Mouse (Mus musculus) MEL-GATA-1-ER (cell line): ENCODE data around the gene Gm11444.

Source experiments
- DNase-seq: peaks from one replicate; pipeline ENCODE4 v3.0.0-alpha.2; 2012; ENCODE audit warnings: low read depth; ENCODE audit errors: extremely low read depth

Gene Gm11444

GRCm38 (mm10) chr11:85864363-85864762 is 14.2 kb upstream of the Gm11444 start:
- DNase-seq, result peak; percentile 22

- no peak for DNase-seq
Measured at GRCm38 (mm10) chr11:85857997-85858698, 8.0 kb upstream of the Gm11444 start.

- peak; percentile 27 for DNase-seq
Measured at GRCm38 (mm10) chr11:85850758-85851157, 625 bp upstream of the Gm11444 start.

DNA sequence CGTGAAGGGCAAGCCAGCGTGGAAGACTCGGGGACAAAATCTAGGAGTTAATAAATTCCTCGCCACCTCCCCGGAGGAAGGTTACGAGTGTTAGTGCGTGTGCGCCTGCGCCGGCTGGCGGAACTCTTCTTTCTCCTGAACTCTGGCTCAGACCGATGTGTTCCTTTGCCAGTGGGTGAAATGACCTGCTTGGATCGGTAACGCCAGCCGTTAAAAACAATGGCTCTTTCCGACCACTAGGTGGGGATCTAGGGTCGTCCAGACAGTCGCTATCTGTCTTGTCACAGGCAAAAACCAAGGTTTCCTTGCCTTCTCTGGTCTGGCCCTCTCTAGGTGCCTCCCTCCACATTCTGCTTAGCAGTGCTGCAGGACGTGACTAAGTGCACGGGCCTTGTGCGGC is 1.1 kb downstream of the Gm11444 start:
- peak; percentile 93 for DNase-seq

- DNase-seq, result no peak
Measured at GRCm38 (mm10) chr11:85846509-85846908, 3.6 kb downstream of the Gm11444 start.

- no peak for DNase-seq
Measured at GRCm38 (mm10) chr11:85845921-85846320, 4.2 kb downstream of the Gm11444 start.

- no peak for DNase-seq
Measured at GRCm38 (mm10) chr11:85844971-85845370, 5.2 kb downstream of the Gm11444 start.

GRCm38 (mm10) chr11:85844144-85844965 is 5.8 kb downstream of the Gm11444 start:
- DNase-seq, result peak; percentile 56

DNA sequence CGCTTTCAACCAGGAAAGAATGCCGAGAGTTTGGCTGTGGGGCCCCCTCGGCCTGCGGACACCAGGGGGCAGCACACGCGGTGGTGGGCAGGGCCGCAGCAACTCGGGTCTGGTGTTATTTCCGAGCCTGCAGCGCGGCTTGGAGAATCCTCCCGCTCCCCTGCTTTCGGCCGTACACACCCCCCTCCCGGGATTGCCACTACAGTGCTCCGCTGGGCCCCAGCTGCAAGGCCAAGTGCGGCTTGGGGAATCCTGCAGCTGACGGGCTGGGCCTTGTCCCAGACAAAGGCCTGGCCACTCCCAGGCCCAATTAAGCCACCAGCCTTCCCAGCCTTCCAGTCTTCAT is 6.8 kb downstream of the Gm11444 start:
- DNase-seq, result peak; percentile 65

DNA sequence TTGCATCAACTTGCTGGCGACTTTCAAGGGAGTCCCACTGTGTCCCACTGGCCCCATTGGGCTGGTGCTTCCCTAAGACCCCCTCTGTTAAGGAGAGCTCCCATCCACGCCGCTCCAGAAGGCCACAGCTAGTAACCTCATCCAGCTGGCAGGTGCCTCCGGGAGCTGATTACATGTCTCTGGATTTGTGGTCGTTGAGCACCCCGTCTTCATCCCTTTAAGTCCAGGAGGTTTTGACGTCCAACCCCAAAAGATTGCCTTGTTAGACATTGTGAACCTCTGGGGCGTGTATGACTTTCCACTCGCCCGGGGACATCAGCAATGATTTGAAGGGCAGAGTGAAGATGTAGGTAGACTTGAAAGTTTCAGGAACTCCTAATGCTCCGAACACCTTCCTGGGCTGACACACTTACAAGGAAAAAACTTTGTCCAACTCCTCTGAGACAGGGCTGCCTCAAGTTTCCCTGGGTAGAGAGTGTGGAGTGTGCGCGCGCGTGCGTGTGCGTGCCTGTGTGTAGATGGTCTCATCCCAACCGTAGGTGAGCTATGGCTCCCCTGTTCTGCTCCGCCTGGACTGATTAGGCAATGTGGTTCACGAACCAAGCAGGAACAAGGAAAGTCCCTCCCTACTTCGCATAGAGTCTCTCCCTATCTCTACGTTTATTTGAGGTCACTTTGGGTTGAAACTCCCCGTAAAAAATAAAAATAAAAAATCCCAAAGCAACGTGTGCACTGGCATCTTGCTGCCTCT is 7.4 kb downstream of the Gm11444 start:
- DNase-seq, result no peak

GRCm38 (mm10) chr11:85841980-85842379 is 8.2 kb downstream of the Gm11444 start:
- peak; percentile 27 for DNase-seq

DNA sequence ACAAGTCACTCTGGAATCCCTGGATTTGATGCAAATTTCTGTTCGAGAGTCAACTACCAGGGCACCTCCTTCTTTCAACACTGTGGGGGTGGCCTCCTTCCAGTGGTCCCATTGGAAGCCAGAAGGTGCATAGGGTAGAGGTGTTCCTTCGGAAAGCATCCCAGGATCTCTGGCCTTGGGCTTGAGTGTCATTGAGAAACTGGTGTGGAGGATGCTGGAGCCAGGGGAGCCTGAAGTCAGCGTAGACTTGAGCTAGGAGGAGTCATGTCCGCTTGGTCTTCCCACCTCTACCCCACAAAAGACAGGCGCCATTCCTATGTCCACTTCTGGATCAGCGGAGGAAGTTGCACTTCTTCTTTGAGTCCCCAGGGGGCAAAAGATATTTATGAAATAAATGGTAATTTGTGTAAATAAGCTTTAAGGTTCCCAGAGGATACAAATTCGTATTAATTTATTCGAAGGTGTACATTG is 8.9 kb downstream of the Gm11444 start:
- peak; percentile 28 for DNase-seq

DNA sequence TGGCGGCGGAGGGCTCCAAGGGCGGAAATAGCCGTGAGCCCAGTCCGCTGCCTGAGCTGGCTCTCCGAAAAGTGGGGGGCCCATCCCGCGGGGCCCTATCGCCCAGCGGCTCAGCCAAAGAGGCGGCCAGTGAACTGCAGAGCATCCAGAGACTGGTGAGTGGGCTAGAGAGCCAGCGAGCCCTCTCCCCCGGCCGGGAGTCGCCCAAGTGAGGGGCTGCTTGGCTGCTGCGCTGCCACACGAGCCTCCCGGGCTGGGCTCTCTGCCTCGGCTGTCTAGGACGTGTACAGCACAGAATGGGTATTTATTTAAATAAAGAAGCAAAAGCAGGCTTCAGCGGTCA is 9.4 kb downstream of the Gm11444 start:
- DNase-seq, result no peak

DNA sequence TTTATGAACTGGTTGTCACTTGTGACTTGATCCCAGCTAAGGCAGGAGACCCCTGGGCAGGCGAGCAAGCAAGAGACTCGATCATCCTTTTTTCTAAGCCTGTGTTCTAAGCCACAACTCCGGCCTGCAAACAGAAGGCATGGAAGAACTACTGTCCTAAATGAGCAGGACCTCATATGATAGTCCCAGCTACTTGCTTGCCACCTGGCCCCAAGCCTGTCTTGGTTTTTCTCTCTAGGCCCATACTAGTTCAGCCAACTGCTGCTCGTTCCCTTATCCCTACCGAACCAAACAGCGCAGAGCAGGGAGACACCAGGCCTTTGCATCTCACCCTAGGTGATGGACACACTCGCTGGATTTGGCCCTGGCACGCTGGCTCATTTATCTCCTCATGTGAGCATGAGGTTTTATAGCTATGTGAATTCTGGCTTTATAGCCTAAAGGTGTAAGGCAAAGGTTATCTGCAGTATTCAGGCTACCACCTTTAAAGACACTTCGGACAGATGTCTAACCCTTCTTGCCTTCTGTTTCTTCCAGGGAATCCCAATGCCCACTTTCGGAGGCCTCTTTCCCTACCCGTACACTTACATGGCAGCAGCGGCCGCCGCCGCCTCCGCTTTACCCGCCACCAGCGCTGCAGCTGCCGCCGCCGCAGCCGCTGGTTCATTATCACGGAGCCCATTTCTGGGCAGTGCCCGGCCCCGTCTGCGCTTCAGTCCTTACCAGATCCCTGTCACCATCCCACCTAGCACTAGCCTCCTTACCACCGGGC is 9.9 kb downstream of the Gm11444 start:
- DNase-seq, result no peak

- no peak for DNase-seq
Measured at GRCm38 (mm10) chr11:85839258-85840030, 10.7 kb downstream of the Gm11444 start.

DNA sequence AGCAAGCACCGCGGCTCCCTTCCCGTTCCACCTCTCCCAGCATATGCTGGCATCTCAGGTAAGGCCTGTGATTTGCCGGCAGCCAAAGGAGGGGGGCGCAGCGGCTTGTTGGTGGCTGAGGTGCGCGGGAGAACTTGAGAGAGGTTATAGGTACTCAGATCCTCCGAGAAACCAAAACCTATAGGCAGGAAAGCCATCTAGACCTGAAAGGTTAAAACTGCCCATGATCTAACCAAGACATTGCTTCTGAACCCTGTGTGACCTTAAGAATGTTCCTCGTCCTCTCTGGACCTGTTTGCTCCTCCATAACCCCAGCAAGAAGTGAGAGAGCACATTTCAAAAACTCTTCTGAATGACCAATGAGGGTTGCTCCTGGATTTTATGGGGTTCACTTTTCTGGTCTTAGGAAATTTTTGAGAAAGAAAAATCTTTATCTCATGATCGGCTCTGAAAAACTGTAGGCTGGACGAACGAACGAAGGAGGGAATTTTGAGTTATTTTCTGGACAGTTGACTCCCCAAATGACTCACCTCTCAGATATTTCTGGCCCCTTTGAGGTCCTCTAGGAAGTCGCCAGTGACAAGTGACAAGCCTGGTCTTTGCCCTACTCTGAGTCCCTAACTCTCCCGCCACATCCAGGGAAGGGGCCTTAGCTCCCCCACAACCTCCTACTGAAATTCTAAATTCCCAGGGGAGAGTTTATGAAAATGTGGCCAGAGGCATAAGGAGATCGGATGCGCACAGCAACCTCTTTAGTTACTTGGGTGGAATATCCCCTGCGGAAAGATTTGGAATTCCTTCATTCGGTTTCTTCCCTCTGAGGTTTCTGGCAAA is 11.5 kb downstream of the Gm11444 start:
- no peak for DNase-seq

DNA sequence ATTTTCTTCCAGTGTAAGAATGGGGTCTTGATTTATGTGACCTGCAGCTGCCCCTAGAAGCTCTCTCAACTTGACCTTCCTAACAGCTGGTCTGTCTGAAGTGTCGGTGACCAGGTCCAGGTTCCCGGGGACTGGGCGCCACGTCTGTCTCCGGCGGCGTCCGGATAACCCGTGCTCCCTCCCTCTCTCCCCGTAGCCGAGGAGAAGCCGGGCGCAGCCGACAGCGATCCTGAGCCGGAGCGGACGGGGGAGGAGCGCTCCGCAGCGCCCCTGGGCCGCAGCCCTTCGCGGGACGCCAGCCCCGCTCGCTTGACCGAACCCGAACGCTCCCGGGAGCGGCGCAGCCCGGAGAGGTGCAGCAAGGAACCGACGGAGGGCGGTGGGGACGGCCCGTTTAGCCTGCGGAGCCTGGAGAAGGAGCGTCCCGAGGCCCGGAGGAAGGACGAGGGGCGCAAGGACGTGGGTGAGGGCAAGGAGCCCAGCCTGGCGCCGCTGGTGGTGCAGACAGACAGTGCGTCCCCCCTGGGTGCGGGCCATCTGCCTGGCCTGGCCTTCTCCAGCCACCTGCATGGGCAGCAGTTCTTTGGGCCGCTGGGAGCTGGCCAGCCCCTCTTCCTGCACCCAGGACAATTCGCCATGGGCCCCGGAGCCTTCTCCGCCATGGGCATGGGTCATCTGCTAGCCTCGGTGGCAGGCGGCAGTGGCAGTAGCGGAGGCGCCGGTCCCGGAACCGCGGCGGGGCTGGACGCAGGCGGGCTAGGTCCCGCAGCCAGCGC is 12.3 kb downstream of the Gm11444 start:
- DNase-seq, result no peak

DNA sequence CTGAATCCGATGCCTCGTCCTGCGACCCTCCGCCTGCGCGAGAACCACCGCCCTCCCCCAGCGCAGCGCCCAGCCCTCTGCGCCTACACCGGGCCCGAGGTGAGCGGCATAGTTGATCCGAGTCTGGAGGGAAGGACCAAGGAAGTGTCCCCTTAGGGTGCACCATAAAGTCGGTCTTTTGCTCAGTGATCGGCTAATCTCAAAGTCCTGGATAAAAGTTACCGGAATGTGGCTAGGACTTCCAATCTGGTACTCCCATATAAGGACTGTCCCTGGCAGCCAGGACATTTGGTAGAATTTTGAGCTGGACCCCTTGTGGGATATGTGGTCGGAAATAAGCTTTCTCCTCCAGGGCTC is 12.9 kb downstream of the Gm11444 start:
- DNase-seq, result no peak
